Mouse (Mus musculus) spleen, postnatal 10 days (tissue): Measurements from ENCODE around the gene Nop2.
"Not testable (repeated sequence)": the region's sequence is repeated elsewhere in the genome, so short reads cannot be mapped to it uniquely, and the experiment has no call there.

ENCODE experiments used
- DNase-seq, 2 experiments: peaks; one replicate each; pipeline ENCODE4 v3.0.0; 2021 to 2022; ENCODE audit warnings: low spot score in 2 of 2

Nop2 gene

DNA sequence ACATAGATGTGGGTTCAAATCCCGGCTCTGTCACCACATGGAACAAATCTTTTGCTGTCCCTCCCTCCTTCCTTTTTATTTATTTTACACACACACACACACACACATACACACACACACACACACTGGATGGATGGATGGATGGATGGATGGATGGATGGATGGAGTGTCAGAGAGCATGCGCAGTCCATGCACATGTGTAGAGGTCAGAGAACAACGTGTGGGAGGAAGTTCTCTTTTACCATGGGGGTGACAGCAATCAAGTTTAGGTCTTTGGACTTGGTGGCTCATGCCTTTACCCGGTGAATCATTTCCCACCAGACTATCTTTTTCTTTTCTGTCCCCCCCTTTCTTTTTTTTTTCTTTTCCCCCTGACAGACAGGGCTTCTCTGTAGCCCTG lies 22.0 kb downstream of the Nop2 start:
- no peak for DNase-seq

DNA sequence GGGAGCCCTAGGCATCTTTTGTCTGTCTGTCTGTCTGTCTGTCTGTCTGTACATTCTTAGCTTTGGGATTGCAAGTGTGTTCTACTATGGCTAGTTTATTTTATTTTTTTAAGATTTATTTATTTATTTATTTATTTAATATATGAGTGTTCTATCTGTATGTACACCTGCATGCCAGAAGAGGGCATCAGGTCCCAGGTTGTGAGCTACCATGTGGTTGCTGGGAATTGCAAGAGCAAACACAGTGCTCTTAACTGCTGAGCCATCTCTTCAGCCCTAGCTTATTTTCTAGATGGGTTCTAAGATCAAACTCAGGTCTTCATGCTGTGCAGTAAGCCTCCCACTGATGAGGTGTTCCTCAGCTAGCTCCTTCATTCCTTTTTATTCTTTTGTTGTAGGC lies 22.8 kb downstream of the Nop2 start:
- DNase-seq, result no peak

DNA sequence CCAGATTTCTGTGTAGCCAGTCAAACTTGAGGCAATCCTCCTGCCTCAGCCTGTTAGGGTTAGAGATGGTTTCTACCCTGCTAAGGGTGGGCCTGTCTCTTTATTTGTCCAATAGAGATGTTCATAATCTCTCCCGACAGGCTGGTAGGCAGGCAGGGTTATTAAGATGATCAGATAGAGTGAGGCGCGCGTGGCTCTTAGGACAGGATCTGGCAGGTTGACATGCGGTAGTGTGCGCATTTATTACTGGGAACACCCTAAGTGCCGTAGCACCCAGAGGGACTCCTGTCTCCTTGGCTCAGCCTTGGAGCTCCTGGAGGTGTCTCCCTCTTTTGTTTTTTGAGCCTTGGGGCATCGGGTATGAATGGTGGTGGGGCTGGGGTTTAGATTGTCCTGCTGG lies 23.6 kb downstream of the Nop2 start:
- DNase-seq, result no peak

DNA sequence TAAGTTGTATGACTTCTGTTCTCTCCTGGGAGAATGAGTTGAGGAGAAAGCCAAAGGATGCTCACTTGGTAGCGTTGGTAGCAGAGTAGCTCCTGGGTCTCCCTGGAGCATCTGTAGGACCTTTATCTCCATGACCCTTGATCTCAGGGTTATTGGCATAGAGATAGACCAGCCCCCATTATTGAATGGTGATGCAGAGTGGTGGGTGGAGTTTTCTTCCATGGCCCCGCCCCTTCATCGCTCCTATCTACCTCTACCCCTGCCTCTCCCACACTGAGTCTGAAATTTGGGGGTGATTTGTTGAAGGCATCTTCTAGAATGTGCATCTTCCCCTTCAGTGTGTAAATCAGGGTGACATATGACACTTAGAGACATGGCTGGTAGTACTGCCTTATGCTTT lies 24.8 kb downstream of the Nop2 start:
- DNase-seq, result no peak

DNA sequence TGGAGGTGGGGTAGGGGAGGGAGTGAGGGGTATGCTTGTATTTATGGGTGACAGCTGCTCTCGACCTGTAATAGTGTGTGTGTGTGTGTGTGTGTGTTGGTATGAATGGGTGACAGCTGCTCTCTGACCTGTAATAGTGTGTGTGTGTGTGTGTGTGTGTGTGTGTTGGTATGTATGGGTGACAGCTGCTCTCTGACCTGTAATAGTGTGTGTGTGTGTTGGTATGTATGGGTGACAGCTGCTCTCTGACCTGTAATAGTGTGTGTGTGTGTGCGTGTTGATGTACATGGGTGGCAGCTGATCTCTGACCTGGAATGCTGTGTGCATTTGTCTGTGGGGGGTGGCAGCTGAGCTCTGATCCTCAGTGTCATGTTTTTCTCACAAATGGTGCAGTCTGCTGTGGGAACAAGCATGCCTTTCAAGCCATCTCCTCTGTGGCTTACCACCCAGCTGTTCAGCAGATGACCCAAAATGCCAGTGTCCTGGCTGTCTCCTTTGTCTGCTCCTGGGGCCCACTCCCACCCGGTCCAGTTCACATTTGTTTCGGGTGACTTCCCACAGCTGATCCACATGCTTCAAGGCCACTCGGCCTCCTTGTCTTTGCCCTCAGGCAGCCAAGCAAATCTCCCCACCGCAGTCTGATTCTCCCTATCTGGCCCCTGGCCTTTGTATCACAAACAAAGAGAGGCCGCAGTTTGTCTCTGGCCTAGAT lies 25.4 kb downstream of the Nop2 start:
- no peak for DNase-seq

DNA sequence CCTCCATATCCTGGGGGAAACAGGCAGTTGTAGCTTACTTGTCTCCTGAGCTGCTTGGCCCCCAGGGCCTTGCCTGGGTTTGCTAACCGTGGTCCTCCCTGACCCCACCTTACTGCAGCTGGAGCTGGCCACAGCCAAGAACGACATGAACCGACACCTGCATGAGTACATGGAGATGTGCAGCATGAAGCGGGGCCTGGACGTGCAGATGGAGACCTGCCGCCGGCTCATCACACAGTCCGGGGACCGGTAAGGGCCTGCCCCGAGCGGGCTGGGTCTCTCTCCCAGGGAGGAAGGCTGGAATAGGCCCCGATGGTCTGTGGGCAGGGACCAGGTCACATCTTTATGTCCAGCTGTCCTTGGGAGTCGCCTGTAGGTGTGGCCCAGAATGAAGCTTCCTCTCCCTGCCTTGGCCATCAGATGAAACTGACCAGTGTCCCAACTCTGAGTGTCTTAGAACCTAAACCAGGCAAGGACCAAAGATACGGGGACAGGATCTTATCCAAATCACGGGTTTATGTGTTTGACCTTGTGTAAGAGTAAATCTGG lies 27.3 kb downstream of the Nop2 start:
- DNase-seq, result no peak

DNA sequence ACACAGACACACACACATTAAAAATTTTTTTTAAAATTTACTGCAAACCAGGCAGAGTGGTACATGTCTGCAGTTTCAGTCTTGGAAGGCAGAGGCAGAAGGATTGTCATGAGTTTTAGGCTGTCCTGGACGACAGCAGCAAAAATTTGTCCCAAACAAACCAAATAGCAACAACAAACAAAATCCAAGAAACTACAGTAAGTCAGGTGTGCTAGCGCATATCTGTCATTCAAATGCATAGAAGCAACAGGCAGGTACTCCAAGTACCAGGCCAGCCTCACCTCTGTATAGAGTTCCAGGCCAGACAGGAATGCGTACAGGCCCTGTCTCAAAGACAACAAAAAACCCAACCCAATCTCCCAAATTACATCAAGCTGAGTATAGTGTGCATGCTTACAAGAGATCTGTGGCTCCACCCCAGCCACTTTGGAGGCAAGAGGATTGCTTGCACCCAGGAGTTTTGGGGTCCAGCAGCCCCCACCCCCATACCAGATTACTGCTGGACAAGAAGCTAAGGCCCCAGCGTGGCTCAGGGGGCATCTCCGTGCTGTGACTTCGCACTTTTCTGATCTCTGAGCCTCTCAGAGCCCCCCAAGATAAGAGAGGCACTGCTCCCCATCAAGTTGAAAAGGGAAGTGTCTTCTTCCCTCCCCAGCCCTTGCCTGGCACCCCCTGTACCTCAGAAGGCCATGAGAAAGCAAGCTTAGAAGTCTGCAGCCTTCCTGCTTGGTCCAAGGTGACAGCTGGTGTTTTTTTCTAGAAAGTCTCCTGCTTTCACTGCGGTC lies 28.3 kb downstream of the Nop2 start:
- no peak for DNase-seq

DNA sequence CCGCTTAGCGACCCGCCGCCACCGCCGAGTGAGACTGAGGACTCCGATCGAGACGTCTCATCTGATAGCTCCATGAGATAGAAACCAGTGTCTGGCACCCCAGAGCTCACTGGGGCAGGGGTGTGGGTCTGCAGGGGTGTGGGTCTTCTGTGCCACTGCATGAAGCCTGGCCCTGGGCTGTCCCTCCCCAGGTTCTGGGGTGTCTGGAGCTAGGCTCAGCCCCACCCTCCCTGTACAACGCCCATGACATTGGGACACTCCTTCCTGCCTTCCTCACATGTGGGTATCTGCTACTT lies 28.8 kb downstream of the Nop2 start:
- DNase-seq, result no peak

DNA sequence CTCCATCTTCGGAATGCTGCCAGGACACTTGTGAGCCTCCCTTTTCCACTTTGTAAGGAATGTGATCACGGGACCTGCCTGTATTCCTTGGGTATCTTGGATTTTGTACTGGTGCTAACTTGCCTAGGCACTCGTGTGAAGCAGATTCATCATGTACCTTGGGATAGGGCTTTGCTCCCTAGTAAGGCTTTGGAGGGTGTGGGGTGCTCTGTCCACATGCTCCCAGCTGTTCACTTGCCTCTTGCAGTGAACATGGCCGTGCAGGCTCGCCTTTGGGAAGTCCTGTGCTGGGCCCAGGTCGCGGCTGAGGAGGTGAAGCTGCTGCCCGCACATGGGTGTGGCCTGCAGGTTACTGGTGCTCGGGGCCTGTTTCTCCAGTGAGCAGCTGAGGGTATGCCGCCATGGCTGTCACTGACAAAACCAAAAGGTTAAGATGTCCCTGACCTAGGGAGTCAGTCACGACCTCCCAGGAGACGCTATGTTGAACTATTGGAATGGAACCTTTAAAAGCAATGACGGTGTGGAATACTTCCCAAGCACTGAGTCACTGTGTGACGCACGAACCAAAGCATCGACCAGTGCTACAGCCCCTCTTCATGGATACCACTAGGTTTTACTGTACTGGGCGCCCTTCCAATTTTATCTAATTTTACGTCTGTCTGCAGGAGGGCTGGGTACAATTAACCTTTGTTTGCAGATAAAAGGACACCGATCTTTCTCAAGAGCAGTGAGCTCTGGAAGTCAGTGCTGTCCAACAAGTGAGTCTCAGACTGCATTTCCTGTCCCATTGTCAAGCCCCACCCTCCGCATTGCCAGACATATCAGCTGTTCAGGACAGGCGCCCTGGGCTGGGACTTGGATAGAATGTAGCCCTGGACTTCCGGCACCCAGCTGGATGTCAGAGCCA lies 29.4 kb downstream of the Nop2 start:
- no peak for DNase-seq

DNA sequence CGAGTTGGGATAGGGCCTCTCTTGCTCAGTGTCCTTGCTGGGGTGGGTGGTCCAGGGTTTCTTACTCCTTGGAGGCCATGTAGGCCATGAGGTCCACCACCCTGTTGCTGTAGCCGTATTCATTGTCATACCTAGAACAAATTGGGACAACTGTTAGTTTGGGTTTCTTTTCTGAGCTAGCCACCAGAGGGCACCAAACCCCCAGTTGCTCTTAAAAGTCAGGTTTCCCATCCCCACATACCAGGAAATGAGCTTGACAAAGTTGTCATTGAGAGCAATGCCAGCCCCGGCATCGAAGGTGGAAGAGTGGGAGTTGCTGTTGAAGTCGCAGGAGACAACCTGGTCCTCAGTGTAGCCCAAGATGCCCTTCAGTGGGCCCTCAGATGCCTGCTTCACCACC lies 30.3 kb downstream of the Nop2 start:
- DNase-seq, result peak; percentile 60 to 85

DNA sequence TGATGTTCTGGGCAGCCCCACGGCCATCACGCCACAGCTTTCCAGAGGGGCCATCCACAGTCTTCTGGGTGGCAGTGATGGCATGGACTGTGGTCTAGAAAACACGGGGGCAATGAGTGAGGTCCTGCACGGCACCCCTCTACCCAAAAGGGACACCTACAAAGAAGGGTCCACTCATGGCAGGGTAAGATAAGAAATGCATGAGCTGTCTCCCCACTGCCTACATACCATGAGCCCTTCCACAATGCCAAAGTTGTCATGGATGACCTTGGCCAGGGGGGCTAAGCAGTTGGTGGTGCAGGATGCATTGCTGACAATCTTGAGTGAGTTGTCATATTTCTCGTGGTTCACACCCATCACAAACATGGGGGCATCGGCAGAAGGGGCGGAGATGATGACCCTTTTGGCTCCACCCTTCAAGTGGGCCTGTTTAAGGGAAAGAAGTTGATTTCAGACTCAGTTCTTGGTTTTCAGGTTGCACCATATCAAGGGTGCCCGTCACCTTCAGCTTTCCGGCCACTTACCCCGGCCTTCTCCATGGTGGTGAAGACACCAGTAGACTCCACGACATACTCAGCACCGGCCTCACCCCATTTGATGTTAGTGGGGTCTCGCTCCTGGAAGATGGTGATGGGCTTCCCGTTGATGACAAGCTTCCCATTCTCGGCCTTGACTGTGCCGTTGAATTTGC lies 31.1 kb downstream of the Nop2 start:
- DNase-seq, result not testable (repeated sequence)

DNA sequence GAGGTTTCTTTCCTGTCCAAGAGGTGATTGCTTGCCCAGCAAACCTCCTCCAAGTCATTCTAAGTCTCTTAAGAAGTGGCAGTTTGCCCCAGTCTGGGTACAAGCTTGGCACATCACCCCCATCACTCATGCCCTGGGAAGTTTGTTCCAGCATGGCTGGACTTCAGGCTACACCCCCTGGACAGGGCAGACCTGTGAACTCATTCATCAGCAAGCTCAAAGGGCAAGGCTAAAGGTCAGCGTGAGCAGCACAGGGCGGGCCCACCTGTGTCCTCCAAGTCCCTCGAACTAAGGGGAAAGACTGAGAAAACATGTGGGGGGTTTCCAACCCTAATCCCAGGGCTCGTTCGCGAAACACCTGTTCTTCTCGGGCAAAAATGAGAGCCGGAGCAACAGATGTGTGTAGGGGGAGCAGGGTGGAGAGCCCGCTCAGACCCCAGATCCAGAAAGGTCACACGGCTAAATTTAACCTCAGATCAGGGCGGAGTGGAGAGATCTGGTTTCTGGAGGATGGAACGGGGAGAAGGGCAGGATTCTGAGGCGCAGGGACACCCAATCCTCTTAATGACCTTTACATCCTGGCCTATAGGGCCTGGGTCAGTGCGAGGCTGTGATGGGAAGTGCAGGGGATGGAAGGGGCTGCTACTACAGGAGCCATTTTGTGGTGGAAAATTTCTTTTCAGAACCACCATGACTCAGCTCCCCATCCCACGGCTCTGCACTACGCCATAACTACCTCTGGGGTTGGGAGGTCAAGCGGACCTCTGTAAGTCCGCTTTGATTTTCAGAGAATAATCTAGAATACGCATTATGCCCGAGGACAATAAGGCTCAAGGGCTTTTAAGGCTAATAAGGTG lies 32.3 kb downstream of the Nop2 start:
- no peak for DNase-seq

DNA sequence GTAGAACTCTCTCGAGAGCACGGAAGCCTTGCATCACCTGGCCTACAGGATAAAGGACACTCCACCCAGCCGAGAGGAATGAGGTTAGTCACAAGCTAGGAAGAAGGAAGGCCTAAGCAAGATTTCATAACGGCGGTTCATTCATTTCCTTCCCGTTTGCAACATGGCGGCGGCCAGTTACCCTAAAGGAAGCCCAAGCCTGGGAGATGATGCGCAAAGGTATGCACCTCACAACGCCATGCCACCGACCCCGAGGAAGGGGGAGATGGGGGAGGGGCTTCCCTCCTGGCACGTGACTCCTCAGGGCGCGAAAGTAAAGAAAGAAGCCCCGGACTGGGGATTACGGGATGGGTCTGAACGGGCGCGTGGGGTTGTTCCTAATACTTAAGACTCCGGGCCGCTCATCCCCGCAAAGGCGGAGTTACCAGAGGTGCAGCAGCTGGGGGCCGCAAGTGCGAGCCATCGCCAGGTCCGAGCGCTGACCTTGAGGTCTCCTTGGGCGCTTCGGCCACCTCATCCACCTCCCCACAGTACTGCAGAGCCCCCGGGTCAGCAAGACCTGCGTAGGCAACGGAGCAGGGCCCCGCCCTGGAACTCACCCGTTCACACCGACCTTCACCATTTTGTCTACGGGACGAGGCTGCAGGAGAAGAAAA lies 33.1 kb downstream of the Nop2 start:
- peak; percentile 65 to 72 for DNase-seq

DNA sequence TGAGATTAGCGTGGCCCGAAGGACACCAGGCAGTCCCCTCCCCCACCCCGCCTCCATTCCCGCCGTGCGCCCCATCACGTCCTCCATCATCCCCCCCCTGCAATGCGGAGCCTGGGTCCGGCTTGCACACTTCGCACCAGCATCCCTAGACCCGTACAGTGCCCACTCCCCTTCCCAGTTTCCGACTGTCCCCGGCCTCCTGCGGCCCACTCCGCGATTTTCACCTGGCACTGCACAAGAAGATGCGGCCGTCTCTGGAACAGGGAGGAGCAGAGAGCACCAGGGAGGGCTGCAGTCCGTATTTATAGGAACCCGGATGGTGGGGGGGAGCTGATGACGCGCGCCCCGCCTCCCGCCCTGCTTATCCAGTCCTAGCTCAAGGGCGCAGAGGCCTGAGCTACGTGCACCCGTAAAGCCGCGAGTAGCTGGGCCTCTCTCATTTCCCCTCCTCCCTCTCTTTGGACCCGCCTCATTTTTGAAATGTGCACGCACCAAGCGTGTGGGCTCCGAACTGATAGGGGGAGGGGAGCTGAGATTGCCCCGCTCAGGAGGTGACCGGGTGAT lies 33.7 kb downstream of the Nop2 start:
- DNase-seq, result peak; percentile 86 to 95

DNA sequence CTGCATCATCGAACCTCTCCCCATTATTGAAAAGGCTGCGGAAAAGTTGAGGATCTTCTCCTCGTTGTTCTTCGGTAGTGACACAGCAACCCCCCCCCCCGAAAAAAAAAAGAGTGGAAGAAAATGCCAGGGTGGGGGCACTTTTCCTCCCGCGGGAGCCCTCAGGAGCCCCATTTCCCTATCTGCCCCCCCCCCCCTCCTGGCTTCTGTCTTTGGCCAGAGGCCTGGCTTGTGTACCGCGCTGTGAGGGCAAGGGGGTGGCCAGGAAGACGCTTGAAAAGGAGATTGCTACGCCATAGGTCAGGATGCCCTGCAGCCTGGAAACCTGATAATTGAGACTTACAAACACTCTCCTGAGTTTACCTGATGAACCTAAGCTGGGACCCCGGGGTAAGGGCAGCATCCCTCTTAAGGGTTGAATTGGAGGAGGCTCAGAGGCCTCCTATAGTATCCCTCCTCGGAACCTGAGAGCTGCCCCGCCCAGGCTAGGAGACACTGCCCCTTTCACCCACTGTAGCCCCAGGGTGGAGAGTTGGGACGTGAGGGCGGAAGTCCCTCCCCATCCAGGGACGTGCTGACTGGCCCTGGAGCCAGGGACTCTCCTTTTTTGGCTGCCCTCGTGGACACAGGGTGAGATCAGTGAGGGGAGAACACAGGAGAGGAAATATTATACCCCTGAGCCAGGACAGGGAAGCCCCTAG lies 34.5 kb downstream of the Nop2 start, which contains the start of gene Gapdh:
TSS of gene Gapdh (minus strand) at position 417 of the 701 bp plus-strand sequence.
- peak in 1 of 2 experiments; percentile 61 for DNase-seq

DNA sequence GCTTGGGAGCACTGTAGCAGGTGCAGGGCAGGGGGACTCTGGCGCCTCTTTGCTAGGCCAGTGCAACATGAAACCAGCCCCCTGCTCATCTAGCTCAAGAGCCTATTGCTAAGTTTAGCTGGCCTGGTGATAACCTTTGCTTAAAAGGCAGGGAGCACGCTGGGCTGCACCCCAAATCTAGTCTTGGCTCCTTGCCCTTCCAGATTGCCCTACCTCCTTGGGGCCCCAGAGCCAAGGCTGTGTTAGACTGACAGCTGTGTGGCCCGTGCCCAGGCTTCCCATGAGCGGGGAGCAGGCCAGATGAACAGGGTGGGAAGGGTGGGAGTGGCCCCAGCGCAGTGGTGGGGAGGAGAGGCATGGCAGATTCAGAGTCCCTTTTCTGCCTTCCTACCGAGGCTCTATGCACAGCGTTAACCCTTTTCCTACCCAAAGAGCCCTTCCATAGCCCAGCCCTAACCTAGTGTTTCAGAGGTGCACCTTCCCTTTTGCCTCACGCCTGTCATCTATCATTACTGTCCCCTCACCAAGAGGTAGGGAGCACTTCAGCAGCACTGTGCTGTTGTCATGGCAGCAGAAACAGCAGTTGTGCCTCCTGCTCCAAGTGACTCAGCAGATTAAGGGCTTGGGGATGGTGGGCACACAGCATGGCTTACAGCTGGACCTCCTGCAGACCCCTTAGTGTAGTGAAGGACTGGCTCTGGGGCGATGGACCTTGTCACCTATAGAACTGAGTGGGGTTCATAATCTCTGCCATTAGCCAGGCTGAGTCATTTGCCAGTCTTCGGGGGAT lies 35.3 kb downstream of the Nop2 start:
- no peak for DNase-seq

DNA sequence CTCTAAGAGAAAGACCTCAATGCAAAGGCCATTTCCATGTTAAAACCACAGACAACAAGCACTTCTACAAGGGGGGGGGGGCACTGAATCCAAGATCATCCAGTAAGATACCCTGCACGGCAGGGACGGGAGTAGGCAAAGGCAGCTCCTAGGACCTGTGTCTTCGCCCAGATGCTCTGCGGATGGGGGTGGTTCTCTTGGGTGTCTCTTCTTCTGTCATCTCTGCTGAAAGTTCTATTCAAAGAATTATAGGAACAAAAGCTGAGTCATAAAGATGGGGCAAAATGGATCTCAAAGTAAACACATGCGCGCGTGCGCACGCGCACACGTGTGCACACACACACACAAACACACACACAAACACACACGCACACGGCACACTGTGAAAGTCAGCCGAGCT lies 36.4 kb downstream of the Nop2 start:
- DNase-seq, result no peak

DNA sequence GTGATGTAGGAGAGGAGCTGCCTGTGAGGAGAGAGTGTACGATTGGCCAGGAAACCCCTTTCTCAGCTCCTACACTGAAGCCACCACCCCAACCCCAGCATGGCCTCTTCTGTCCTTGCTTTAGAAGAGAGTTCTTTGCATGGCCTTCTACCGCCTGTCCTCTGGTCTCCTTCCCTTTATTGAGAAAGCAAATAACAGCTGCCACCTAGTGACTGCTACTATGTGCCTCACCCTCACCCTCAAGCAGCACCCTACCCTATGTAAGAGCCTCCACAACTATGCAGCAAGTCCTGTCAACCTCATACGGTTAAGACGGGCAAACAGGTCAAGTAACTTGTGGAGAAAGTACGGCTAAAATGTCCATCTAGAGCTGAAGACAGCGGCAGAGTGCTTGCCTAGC lies 38.5 kb downstream of the Nop2 start:
- DNase-seq, result no peak
